Mouse (Mus musculus): Measurements from ENCODE around the gene Kcnh5.

The Kcnh5 gene

DNA sequence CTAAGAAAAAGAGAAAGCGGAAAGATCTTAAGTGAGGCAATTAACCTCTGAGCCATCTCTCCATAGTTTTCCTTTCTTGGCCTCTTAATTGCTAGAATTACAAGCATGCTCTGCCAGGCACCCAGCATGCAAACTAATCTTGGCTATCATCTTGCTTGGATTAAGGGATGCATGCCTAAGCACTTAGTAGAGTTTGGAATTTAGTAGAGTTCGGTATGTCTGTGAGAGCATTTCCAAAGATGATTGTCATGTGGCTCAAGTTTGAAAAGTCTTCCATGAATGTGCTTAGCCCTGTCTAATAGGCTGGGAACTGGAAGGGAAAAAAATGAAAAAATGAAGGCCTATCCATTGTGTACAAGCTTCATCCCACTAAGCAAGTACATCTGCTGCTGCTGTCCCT, 224.5 kb downstream of the Kcnh5 start:
- no peak for DNase-seq (ENCODE audit: low read depth, low spot score)

DNA sequence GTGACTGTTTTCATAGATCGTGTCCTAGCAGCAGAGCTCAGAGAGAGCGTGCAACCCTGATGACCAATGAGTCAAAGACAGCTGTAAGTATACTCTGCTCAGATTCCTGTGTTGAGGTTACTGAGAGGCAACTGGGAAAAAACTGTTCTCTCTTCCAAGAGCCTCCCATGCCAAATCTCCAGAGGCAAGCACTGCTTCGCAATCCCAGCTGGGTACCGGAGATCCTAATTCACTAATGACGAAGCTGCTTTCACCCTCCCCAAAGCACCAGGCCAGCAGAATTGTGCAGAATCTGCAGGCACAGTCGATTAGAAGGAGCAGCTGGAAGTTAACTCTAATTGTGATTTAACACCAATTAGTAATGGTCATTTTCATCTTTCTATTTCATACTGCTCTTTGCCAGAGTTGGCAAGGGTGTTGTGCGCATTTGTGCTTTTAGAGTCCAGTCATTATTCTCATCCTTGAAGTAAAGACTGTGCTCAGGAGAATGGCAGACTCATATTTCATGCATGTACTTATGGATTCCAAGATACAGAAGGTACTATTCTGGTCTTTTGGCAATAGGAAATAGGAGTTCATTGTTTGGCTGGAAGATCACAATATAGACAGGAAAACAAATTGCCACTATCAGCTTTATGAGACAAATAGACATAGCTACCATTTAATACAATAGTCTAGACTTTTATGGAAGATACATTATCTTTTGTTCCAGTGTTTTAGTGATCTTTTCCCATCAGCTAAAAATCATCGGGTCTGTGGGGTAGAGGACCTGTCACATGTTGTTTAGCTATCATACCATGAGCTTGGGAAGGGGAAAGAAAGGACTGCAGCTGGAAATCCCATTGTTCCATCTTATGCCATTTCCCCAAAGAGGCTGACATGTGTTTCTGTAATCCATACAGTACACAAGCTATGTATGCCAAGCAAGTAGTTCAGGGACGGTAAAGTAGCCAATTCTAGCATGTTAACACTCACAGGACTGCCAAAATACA, 225.7 kb downstream of the Kcnh5 start:
- no peak for DNase-seq (ENCODE audit: low read depth, low spot score)

DNA sequence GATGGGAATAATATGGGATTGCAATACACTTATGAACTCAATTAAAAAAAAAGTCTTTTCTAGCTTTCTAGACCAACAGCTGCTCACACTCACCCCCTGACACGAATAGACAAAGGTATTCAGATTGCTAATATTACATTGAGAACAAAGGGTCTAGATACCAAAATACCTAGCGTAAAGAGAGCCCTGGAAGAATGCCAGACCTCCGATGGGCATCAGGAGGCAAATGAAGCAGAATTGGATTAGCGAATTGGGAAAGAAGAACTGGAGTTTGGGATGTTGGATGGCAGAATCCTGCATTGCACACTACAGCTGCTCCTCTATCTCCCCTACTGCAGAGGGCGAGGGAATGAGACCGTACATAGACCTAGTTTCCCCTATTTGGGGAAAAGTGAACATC, 275.8 kb downstream of the Kcnh5 start:
- DNase-seq (ENCODE audit: low read depth, low spot score) = no peak

DNA sequence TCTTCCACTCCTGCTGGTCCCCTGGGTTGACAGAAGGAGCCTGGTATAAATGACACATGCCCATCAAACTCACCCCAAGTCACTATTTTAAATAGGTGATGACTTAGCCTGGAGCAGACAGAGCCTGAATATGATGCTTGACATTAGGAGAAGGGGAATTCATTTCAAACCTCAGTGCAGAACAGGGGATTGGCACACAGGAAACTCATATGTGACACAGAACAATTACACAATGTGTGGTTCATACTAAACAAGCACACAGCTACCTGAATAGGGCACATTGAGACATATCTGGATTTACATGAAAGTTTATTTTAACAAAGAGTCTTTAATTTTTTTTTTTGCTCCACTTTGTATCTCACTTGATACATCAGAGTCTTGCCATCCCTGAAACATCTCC, 276.4 kb downstream of the Kcnh5 start:
- DNase-seq (ENCODE audit: low read depth, low spot score) = no peak

DNA sequence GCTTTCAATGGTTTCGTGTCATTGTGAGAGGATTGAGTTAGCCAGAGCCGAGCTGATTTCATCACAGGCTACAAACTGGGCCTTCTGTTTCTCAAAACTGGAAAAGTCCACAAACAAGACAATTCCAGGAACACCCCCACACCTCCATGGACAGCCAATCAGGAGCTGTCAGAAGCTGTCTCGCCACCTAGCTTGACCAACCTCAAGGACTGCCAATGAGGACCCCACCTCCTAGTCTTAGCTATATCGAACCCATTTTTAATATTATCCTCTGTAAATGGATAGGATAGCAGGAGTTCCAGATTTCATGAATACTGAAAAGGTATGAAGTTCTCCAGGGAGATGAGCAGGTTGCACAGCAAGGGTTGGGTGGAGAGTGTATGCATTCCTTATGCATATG, 278.1 kb downstream of the Kcnh5 start:
- no peak for DNase-seq (ENCODE audit: low read depth, low spot score)

DNA sequence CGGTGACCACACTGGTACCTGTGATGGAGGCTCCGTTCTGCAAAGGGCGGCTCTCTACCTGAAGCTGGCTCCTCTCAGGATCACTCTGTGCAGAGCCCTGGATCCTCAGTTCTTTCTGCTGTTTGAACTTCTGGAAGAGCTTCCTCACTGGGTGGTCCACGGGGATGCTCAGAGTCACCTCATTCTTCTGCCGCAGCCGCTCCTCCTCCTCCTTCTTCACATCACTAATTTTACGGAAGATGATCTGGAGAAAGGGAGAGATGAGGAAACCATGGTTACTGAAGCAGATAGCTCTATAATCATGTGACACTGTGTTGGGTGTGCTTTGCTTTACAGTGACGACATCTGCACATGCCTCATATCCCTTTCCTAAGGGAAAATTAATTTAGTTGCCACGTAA, 278.9 kb downstream of the Kcnh5 start:
- no peak for DNase-seq (ENCODE audit: low read depth, low spot score)

DNA sequence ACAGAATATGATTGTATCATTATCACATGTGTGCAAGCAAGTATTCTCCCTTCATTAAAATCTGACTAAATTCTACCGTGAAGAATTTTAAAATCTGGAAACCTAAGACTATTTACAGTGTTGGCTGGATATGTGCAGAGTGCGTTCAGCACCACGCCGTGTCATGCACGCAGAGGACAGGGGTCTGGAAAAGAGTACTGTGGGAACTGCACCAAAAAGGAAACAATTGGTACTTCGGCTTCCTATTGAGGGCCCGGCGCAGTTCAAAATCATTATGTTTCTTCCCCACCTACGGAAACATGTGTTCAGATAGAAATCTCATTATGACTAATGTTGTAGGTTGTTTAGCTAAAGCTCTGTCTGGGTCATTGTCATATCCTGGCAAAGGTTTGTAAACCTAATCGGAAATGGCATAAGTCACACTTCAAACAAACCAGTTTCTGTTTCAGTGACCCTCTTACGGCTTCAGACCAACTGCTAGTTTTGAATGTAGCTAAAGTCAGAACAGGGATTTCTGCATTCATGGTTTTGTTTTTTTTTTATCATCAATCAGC, 282.2 kb downstream of the Kcnh5 start:
- DNase-seq (ENCODE audit: low read depth, low spot score) = no peak

DNA sequence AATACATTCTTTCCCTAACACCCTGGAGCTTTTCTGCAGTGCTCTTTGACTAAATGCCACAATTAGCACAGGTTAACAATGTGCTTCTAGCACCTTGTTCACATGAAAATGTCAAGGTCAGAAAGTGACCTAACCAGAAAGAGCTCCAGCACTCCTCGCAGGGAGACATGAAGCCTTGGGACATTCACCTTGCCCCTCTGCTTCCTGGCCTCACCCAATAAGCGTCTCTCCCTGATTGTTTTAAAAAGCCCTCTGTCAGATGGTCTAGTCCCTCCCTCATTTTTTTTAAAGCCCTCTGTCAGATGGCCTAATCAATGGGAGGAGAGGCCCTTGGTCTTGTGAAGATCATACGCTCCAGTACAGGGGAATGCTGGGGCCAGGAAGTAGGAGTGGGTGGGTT, 287.7 kb downstream of the Kcnh5 start:
- no peak for DNase-seq (ENCODE audit: low read depth, low spot score)

DNA sequence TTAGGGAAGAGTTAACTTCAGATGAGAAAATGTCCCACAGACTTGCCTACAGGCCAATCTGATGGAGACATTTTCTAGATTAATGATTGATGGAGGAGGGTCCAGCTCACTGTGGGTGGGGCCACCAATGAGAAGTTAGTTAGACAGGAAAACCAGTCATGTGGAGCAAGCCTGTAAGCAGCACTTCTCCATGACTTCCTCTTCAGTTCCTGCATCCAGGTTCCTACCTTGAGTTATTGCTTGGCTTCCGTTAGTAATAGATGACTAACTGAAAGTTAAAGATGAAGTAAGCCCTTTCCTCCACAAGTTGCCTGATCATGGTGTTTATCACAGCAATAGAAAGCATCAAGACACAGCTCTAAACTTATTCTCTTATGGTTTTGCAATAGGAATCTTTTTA, 290.1 kb downstream of the Kcnh5 start:
- DNase-seq (ENCODE audit: low read depth, low spot score) = no peak

DNA sequence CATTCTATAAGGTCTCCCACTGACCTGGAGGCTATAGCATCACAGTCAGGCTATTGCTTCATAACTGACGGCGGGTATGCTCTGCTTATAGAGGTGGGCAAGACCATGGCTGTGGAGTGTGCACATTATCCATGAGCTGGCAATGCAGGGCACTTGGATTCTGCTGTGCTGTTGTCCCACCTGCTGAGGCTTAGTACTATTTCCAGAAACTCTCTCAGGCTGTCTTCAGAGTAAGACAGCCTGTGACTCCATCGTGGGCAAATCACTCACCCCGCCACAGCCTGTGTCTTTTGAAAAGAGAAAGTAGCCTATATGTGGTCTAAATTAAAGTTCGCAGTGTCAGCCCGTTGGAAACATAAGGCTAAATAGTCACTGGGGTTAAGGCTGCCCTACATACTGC, 295.8 kb downstream of the Kcnh5 start:
- DNase-seq (ENCODE audit: low read depth, low spot score) = no peak

DNA sequence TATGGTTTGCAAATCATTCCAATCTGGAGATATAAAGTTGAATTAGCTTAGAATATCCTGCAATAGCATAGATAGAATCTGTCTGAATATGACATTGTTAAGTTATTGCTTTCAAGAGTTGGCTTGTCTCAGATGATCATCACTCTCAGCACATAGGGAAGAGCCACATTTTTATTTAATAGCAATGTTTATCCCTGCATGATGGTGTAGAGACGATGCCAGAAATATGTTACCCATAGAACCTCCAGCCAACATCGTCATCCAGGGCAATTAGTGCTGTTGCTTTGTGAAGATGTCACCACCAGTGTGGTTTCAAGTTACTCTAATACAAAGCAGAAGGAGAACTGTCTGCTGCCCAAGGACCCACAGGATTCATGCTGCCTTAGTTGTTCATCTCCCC, 321.5 kb downstream of the Kcnh5 start:
- no peak for DNase-seq (ENCODE audit: low read depth, low spot score)

DNA sequence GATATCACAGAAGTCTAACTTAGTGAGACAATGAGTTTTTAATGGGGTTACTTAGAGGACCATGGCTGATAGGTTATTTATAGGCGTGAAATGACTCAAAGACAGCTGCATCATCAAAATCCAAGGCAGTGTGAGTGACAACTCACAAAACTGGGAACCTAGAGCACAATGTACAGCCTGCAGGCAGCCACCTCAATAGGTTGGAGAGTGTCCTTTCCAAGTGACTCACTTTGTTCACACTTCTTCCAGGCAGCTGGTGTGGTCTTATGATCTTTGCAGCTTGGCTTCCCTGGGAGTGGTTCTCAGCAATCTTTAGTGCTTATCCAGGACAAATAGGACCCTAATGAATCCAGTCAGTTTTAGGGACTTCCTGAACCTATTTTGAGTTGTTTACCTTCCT, 322.9 kb downstream of the Kcnh5 start:
- no peak for DNase-seq (ENCODE audit: low read depth, low spot score)

DNA sequence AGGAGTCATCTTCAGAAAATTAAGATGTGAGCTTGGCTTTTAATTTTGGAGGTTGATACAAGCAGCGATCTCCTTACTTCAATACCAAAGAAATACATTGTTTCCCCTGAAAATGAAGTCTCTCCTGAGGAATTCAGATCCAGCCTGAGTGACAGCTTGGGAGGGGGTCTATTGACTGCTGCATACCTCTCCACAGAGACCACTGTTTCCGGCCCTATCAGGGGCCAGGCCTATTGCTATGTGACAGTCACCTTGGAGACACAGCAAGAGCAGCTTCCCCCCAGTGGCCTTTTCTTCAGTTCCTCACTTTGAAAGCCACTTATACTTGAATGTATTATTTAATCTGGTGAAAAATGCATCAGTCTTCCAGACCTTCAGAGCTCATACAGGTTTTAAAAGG, 326.8 kb downstream of the Kcnh5 start:
- no peak for DNase-seq (ENCODE audit: low read depth, low spot score)

DNA sequence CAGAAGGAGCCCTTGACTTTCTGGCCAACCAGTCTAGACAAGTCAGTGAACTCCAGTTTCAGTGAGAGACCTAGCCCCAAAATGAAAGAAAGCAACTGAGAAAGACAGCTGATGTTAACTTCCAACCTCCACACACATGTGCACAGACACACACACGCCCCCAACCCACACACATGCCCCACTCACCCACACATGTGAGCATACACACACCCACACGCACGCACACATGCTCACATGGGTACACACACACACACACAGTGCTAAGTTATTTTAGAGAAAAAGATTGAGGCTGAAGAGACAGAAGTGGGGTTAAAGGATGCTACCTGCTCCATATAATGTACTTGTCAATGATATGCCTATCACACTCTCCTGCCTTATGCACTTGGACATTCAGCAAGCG, 327.2 kb downstream of the Kcnh5 start:
- DNase-seq (ENCODE audit: low read depth, low spot score) = no peak

DNA sequence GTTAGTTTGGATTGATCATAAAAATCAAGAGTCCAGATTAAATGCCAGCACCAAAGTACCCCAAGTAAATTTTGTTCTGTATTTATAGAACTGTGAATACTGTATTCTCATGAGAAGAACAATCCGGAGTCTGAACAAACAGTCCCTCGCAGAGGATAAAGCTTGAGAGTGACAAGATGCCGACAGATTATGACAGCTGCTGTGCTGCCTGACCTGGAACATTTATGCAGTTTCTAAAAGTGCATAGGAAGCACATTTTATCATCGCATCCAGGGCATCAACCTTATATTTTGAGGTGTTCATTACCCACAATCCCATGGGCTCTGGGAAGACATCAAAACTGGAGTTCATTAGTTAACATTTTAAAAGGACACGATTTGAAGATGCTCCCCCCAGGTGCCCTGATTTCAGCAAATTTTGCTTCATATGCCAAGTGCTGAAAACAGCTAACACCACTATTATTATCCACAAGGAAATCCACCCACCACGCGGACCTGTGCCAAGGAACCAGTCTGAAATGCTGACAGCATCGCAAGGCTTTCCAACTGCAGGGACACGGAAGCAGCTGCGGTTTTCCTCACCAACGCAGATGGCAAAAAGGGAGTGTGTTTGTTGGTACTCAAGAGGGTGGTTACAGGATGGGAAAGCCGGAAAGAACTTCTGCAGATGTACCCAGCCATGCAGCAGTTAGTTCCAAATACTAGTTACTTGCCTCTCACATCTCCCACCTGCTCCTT, 328.4 kb downstream of the Kcnh5 start:
- no peak for DNase-seq (ENCODE audit: low read depth, low spot score)
